Mouse (Mus musculus): ENCODE measurements around the gene Phrf1.

DNA sequence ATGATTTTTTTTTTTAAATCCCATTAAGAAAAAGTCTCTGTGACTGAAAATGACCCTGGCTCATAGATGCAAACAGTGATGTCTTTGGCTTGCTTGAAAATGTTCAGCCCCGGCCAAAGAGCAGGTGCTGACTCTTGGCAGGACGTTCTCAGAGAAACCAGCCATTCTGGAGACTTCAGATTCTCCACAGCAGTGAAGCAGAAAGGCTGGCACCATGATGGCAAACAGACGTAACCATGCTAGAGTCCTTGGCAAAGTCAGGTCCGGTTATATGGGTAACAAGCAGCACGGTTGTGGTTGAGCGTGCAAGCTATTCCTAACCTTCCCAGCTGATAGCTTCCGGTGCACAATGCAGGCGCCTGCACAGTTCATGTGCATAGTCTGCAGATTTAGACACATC is 70.6 kb downstream of the Phrf1 start:
- TF ChIP-seq EP300 (IDR thresholded peaks at IDR 0.05; ENCODE audit: low read depth): no peak
- TF ChIP-seq CTCF (IDR thresholded peaks at IDR 0.05; ENCODE audit: low read depth): no peak
